Mouse (Mus musculus) ES-E14 (cell line): ENCODE measurements at regions not wholly inside any gene's neighbourhood (a gene's known extent, or its start where the extent isn't known, plus 50 kb on each side); places are given as distances from the start of the nearest gene placed in this dataset.

ENCODE experiments used
- HCFC1 ChIP-seq: IDR thresholded peaks from 2 replicates; pipeline ENCODE4 v1.6.1; 2012; ENCODE audit warnings: low read length, inconsistent platforms, borderline replicate concordance; ENCODE audit not compliant: insufficient read depth
- MAFK ChIP-seq: IDR thresholded peaks from 2 replicates; pipeline ENCODE4 v1.6.1; 2014; ENCODE audit warnings: mild to moderate bottlenecking, low read depth, low read length, inconsistent platforms; ENCODE audit not compliant: insufficient read depth
- ZNF384 ChIP-seq: IDR thresholded peaks from 2 replicates; pipeline ENCODE4 v1.6.1; 2012; ENCODE audit warnings: low read depth, low read length, inconsistent platforms

- TF ChIP-seq ZNF384 (no peak), HCFC1 (no peak), MAFK (no peak)
Measured at GRCm38 (mm10) chr4:142826250-142826893, 386.4 kb downstream of the Prdm2 start.
